Mouse (Mus musculus) bone marrow, adult 2 months (tissue): ENCODE measurements around the gene AC129217.1.

Source experiments
- CTCF ChIP-seq: fragments of 200-500 bp; IDR thresholded peaks from 2 replicates; pipeline ENCODE4 v1.5.1; 2011; ENCODE audit warnings: low read length, control low read depth; ENCODE audit not compliant: control insufficient read depth, insufficient read depth
- POLR2A ChIP-seq: fragments of 200-500 bp; IDR thresholded peaks from 2 replicates; pipeline ENCODE4 v1.6.1; 2011; ENCODE audit warnings: low read depth, mild to moderate bottlenecking, control low read depth, low read length, borderline replicate concordance; ENCODE audit not compliant: control insufficient read depth

DNA sequence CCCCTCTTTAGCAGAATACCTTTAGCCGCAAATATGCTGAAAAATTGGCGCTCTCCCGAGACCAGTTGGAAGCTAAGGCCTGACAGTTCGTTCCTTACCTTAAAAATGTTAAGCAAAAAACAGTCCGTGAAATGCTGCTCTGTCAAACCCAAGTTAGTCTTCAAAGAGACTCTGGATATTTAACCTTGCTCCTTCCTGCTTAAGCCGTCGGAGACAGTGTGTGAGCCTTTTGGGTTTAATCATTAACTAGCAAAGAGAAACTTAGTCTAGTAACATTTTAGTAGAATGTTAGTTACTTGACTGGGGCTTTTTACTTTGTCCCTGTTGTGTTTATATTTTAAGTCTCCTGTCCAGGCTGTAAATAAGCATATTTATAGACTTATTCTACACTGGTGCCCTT, 8.4 kb upstream of the AC129217.1 start:
- TF ChIP-seq CTCF, result no peak
- TF ChIP-seq POLR2A, result no peak
